Mouse (Mus musculus) CH12.LX (cell line): ENCODE results near the gene Smim23.

Source experiments
- CHD2 ChIP-seq: IDR thresholded peaks from 2 replicates; pipeline ENCODE4 v1.6.1; 2011; ENCODE audit warnings: low read length, improper control_type of control experiment
- CTCF ChIP-seq, 2 experiments: IDR thresholded peaks in 1 of 2; conservative IDR thresholded peaks in 1 of 2; 2 replicates each; pipeline ENCODE4 v1.5.1; 2011 to 2012; ENCODE audit warnings: low read depth in 2 of 2, low read length in 2 of 2, improper control_type of control experiment in 1 of 2, inconsistent platforms in 1 of 2, mild to moderate bottlenecking in 1 of 2, moderate library complexity in 1 of 2
- ELF1 ChIP-seq: IDR thresholded peaks from 2 replicates; pipeline ENCODE4 v1.6.1; 2014; ENCODE audit warnings: low read depth, mild to moderate bottlenecking, inconsistent platforms, low read length, improper control_type of control experiment
- EP300 ChIP-seq: IDR thresholded peaks from 2 replicates; pipeline ENCODE4 v1.6.1; 2011; ENCODE audit warnings: low read length, improper control_type of control experiment
- HCFC1 ChIP-seq: IDR thresholded peaks from 2 replicates; pipeline ENCODE4 v1.6.1; 2012; ENCODE audit warnings: low read depth, mild to moderate bottlenecking, inconsistent platforms, low read length, improper control_type of control experiment
- MAFK ChIP-seq: IDR thresholded peaks from 2 replicates; pipeline ENCODE4 v1.6.1; 2011; ENCODE audit warnings: low read length, improper control_type of control experiment; ENCODE audit not compliant: insufficient replicate concordance
- PAX5 ChIP-seq: IDR thresholded peaks from 2 replicates; pipeline ENCODE4 v1.6.1; 2012; ENCODE audit warnings: low read length, inconsistent platforms, mixed read lengths
- POLR2A ChIP-seq: IDR thresholded peaks from 2 replicates; pipeline ENCODE4 v1.6.1; 2011; ENCODE audit warnings: low read depth, mild to moderate bottlenecking, improper control_type of control experiment, low read length

- TF ChIP-seq PAX5 (no peak), EP300 (no peak), CTCF (conservative IDR thresholded peaks at IDR 0.05 in 1 of 2, IDR thresholded peaks at IDR 0.05 in 1 of 2; ENCODE audit: low read depth in 2 of 2, low read length in 2 of 2) (no peak), MAFK (no peak), POLR2A (no peak), ELF1 (peak; percentile 60), HCFC1 (no peak), CHD2 (peak; percentile 52; the same call in 1 of the 2 replicates)
Measured at GRCm38 (mm10) chr11:32801715-32802114, 22.7 kb downstream of the Smim23 start.
